Mouse (Mus musculus) stomach, embryonic 15.5 days (tissue): ENCODE results near the gene Gm8909. TPM values are rescaled to one million over a fixed set of nuclear protein-coding genes. Genes with fewer than 3 reads are reported as not detected.

Experiments used
- ATAC-seq: fragments of 200-750 bp; cut with Nextera tagmentation; 2 replicates; pipeline ENCODE4 v1.8.0; 2017; ENCODE audit warnings: low read depth, moderate number of reproducible peaks, moderate TSS enrichment; ENCODE audit not compliant: insufficient read depth, low FRiP score
- H3K27ac ChIP-seq: fragments of 300-500 bp; sonication (generic); 2 replicates; pipeline ENCODE4 v1.5.1; 2015; ENCODE audit warnings: mild to moderate bottlenecking, inconsistent platforms
- H3K27me3 ChIP-seq: fragments of 300-500 bp; sonication (generic); replicated peaks from 2 replicates; pipeline ENCODE4 v1.6.1; 2015; ENCODE audit warnings: inconsistent platforms
- H3K36me3 ChIP-seq: fragments of 300-500 bp; sonication (generic); 2 replicates; pipeline ENCODE4 v1.6.1; 2015; ENCODE audit warnings: inconsistent platforms
- H3K4me1 ChIP-seq: fragments of 300-500 bp; sonication (generic); 2 replicates; pipeline ENCODE4 v1.6.1; 2015; ENCODE audit warnings: inconsistent platforms
- H3K4me2 ChIP-seq: fragments of 300-500 bp; sonication (generic); 2 replicates; pipeline ENCODE4 v1.6.1; 2015; ENCODE audit warnings: mild to moderate bottlenecking, inconsistent platforms
- H3K4me3 ChIP-seq: fragments of 300-500 bp; sonication (generic); replicated peaks from 2 replicates; pipeline ENCODE4 v1.5.1; 2015; ENCODE audit warnings: inconsistent platforms
- H3K9ac ChIP-seq: fragments of 300-500 bp; sonication (generic); 2 replicates; pipeline ENCODE4 v1.6.1; 2015; ENCODE audit warnings: inconsistent platforms
- H3K9me3 ChIP-seq: fragments of 300-500 bp; sonication (generic); 2 replicates; pipeline ENCODE4 v1.6.1; 2016; ENCODE audit warnings: inconsistent platforms
- WGBS: fragments of 180-500 bp; shearing (Covaris S2); methylation state at CpG from one replicate; pipeline ENCODE4 v1.1.7; 2015; 5-methylcytosine and 5-hydroxymethylcytosine counted together
- polyA plus RNA-seq: library from polyadenylated mRNA; unstranded; fragments of >200 nt; fragmentation: Nextera tagmentation; extraction: Ambion mirVana; gene quantifications from 2 replicates; pipeline ENCODE4 v1.2.1, GENCODE M21; 2015

Gm8909 gene
- 0.79 and 0.94 TPM in 2 replicates for polyA plus RNA-seq

- Histone ChIP-seq H3K27ac (no peak within 1 kb of the TSS), H3K36me3 (no peaks in the 10 kb centered on the region), H3K4me3 (peak within 1 kb of the TSS; percentile 37), H3K9me3 (no peaks in the 10 kb centered on the region), H3K4me1 (no peaks in the 10 kb centered on the region), H3K27me3 (peaks cover 47% of the 10 kb centered on the region), H3K9ac (no peak within 1 kb of the TSS), H3K4me2 (peak within 1 kb of the TSS; percentile 56)
- no peak for ATAC-seq
- 2% methylated on average over 60 of the region's 63 CpGs for WGBS
Measured at GRCm38 (mm10) chr17:36168039-36168652, at the start of gene Gm8909. Gene Gm8909, minus strand, starts transcription at chr17:36168537.

DNA sequence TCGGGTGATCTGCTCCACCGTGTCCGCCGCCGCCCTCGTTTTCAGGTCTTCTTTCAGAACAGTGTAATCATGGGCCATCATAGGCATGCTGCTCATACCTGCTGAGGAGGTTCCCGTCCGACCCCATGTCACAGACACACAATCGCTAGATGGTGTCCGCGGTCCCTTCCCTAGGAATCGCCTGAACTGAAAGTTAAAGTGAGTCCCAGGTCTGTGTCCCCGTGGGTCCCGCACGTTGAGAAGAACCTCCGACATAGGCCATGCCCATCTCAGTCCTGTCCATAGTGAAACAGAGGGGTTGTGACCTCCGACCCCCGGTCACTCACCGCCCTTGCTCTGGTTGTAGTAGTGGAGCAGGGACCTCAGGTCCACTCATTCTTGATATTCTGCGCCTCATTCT lies 47.2 kb upstream of the Gm8909 start:
- Histone ChIP-seq H3K9me3 (no peaks in the 10 kb centered on the region), H3K9ac (no peak overlapping the region), H3K4me1 (no peaks in the 10 kb centered on the region), H3K4me2 (peak overlapping the region; percentile 21; the same call in 1 of the 2 replicates), H3K27me3 (peaks cover 48% of the 10 kb centered on the region), H3K4me3 (no peak overlapping the region), H3K27ac (no peak overlapping the region), H3K36me3 (no peaks in the 10 kb centered on the region)
- ATAC-seq, result no peak
- WGBS, result 4% methylated on average over 20 of the region's 20 CpGs

GRCm38 (mm10) chr17:36206846-36207245 lies 38.5 kb upstream of the Gm8909 start:
- no peaks in the 10 kb centered on the region for H3K9me3 ChIP-seq
- H3K9ac ChIP-seq, result no peak overlapping the region
- ATAC-seq, result no peak
- H3K4me3 ChIP-seq, result no peak overlapping the region
- H3K27me3 ChIP-seq, result peaks cover 28% of the 10 kb centered on the region
- H3K27ac ChIP-seq, result no peak overlapping the region
- H3K4me1 ChIP-seq, result peaks cover 5% of the 10 kb centered on the region
- no peak overlapping the region for H3K4me2 ChIP-seq
- no peaks in the 10 kb centered on the region for H3K36me3 ChIP-seq

DNA sequence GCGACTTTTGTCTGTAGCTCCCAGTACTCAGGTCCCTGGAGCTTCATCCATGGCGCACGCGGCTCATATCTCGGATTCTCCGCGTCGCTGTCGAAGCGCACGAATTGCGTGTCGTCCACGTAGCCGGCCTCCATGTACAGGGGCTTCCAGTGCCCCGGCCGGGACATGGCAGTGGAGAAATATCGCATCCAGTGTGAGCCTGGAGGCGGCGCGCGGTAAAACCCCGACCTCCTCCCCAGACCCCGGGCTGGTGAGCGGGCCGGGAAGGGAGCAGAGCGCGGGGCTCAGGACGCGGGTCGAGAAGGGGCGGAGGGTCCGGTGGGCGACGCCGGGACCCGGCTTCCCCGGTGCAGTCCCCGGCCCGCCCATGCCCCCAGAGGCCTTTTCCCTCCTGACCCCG lies 37.5 kb upstream of the Gm8909 start:
- 1% methylated on average over 39 of the region's 41 CpGs for WGBS
- Histone ChIP-seq H3K4me3 (peak overlapping the region; percentile 41), H3K27ac (no peak overlapping the region), H3K36me3 (no peaks in the 10 kb centered on the region), H3K27me3 (peaks cover 25% of the 10 kb centered on the region), H3K4me1 (peaks cover 5% of the 10 kb centered on the region), H3K9me3 (no peaks in the 10 kb centered on the region), H3K4me2 (peak overlapping the region; percentile 75), H3K9ac (no peak overlapping the region)
- ATAC-seq, result no peak

GRCm38 (mm10) chr17:36205456-36205855 lies 37.1 kb upstream of the Gm8909 start:
- 2% methylated on average over 15 of the region's 15 CpGs for WGBS
- Histone ChIP-seq H3K4me2 (peak overlapping the region; percentile 75), H3K9ac (no peak overlapping the region), H3K4me1 (peaks cover 5% of the 10 kb centered on the region), H3K9me3 (no peaks in the 10 kb centered on the region), H3K27ac (no peak overlapping the region), H3K36me3 (no peaks in the 10 kb centered on the region), H3K4me3 (peak overlapping the region; percentile 41), H3K27me3 (peaks cover 24% of the 10 kb centered on the region)
- ATAC-seq, result peak; percentile 43; the same call in 1 of the 2 replicates

DNA sequence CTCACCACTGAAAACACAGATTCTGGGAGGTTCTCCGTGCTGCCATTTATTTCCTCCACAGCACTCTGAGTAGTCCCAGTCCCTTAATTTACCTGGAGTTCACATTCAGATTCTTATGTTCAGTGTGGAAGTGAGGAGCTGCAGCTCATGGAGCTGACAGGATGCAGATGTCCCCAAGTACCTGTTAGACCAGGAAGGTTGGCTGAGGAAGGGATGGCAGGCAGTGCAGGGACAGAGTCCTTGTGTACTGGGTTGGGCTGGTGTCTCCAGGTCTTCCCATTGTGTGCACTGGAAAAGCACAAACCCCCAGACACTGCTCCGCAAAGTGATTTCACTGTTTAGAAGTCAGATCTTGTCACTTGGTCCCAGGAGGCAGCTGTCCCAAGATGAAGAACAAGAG lies 33.5 kb upstream of the Gm8909 start:
- Histone ChIP-seq H3K27me3 (peaks cover 22% of the 10 kb centered on the region), H3K27ac (no peak overlapping the region), H3K4me1 (peaks cover 5% of the 10 kb centered on the region), H3K9ac (no peak overlapping the region), H3K36me3 (no peaks in the 10 kb centered on the region), H3K4me3 (no peak overlapping the region), H3K4me2 (no peak overlapping the region), H3K9me3 (no peaks in the 10 kb centered on the region)
- WGBS, result 81% methylated on average over 2 of the region's 2 CpGs
- no peak for ATAC-seq

GRCm38 (mm10) chr17:36198317-36198716 lies 30.0 kb upstream of the Gm8909 start:
- ATAC-seq, result no peak

GRCm38 (mm10) chr17:36194471-36194870 lies 26.1 kb upstream of the Gm8909 start:
- H3K9ac ChIP-seq, result no peak overlapping the region
- H3K4me3 ChIP-seq, result no peak overlapping the region
- H3K4me1 ChIP-seq, result no peaks in the 10 kb centered on the region
- no peak overlapping the region for H3K27ac ChIP-seq
- no peaks in the 10 kb centered on the region for H3K36me3 ChIP-seq
- H3K4me2 ChIP-seq, result no peak overlapping the region
- no peak for ATAC-seq
- H3K27me3 ChIP-seq, result 0 out of 2 replicates have a peak, but pooled peaks cover 4% of the 10 kb centered on the region
- H3K9me3 ChIP-seq, result no peaks in the 10 kb centered on the region
- 60% methylated on average over 6 of the region's 6 CpGs for WGBS

More at GRCm38 (mm10) chr17:36198317-36198716, 30.0 kb upstream of the Gm8909 start:
- H3K4me1 ChIP-seq, result no peaks in the 10 kb centered on the region
- WGBS, result 16% methylated on average over 5 of the region's 5 CpGs
- no peaks in the 10 kb centered on the region for H3K36me3 ChIP-seq
- no peak overlapping the region for H3K4me3 ChIP-seq
- H3K27me3 ChIP-seq, result peaks cover 5% of the 10 kb centered on the region; the same call in 1 of the 2 replicates
- H3K4me2 ChIP-seq, result no peak overlapping the region
- no peak overlapping the region for H3K27ac ChIP-seq
- H3K9me3 ChIP-seq, result no peaks in the 10 kb centered on the region
- no peak overlapping the region for H3K9ac ChIP-seq

DNA sequence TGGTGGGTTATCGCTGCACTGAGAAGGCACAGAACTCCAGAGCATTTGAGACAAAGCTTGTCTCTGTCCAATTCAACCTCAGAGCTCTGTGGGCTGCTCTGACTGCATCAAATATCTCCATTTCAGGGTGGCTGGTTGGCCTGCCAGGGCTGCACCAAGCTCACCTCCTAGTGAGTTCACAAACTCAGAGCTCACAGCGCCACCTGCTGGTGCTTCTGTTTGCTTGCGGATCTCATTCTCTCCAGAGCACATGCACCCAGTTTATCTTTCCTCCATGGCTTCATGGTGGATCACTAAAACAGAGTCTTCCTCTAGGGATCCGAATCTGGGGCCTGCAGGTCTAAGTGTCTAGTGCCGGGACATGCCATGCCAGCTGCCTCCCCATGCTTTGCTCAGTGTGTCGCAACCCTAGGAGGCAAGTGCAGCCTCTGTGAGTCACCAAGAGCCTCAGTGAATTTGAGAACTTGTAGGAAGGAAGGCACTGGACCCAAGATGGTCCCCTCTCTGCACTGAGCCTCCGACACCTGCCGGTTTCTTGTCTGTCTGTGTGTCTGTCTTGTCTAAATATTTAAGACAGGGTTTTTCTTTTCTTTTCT lies 25.3 kb upstream of the Gm8909 start:
- ATAC-seq, result no peak
- 33% methylated on average over 8 of the region's 8 CpGs for WGBS

DNA sequence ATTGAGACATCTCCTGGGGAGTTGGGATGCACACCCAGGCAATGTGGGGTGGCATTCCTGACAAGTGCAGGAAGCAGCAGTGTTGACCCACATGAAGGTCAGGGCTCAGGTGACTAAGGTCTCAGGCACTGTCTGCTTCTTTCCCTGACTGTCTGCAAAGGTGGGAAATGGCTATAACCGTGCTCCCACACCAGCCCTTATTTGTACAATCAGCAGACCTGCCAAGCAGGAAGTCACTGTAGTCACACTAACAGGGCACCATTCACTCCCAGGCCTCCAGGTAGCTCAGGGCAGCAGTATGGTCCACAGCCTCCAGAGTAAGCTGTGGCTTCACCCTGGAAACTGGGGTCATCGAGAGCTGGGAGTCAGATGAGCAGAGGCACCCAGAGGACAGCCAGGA lies 24.0 kb upstream of the Gm8909 start:
- H3K4me1 ChIP-seq, result no peaks in the 10 kb centered on the region
- H3K27me3 ChIP-seq, result 0 out of 2 replicates have a peak, but pooled peaks cover 9% of the 10 kb centered on the region
- no peak overlapping the region for H3K4me2 ChIP-seq
- H3K4me3 ChIP-seq, result no peak overlapping the region
- 49% methylated on average over 2 of the region's 2 CpGs for WGBS
- H3K36me3 ChIP-seq, result no peaks in the 10 kb centered on the region
- no peak for ATAC-seq
- H3K9ac ChIP-seq, result no peak overlapping the region
- H3K27ac ChIP-seq, result no peak overlapping the region
- H3K9me3 ChIP-seq, result no peaks in the 10 kb centered on the region

More for the DNA sequence above, 25.3 kb upstream of the Gm8909 start:
- Histone ChIP-seq H3K4me3 (no peak overlapping the region), H3K27ac (no peak overlapping the region), H3K27me3 (0 out of 2 replicates have a peak, but pooled peaks cover 9% of the 10 kb centered on the region), H3K4me1 (no peaks in the 10 kb centered on the region), H3K9me3 (no peaks in the 10 kb centered on the region), H3K9ac (no peak overlapping the region), H3K4me2 (no peak overlapping the region), H3K36me3 (no peaks in the 10 kb centered on the region)

DNA sequence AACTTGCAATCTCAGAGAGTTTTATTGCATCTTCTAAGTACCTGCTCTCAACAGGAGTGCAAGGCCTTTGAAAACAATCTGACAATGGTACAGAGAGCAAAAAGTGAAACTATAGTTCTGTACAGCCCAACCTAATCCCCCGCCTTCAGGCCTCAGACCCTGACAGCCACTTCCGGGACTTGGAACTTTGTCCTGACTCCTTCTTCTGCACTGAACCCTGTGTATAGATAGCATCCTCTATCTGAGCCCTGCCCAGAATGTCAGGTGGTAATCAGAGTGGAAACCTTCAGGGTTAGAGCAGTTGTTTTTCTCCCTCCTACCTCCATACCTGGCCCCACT lies 21.8 kb upstream of the Gm8909 start, which contains the start of gene H2-T3:
TSS of gene H2-T3 (minus strand) at position 119 of the 339 bp plus-strand sequence.
- Histone ChIP-seq H3K9me3 (no peaks in the 10 kb centered on the region), H3K27ac (no peak within 1 kb of the TSS), H3K4me2 (no peak within 1 kb of the TSS), H3K4me1 (no peaks in the 10 kb centered on the region), H3K4me3 (no peak within 1 kb of the TSS), H3K27me3 (0 out of 2 replicates have a peak, but pooled peaks cover 9% of the 10 kb centered on the region), H3K36me3 (no peaks in the 10 kb centered on the region), H3K9ac (no peak within 1 kb of the TSS)
- peak; percentile 31; the same call in 1 of the 2 replicates for ATAC-seq
- WGBS, result 71% methylated on average over 2 of the region's 2 CpGs

DNA sequence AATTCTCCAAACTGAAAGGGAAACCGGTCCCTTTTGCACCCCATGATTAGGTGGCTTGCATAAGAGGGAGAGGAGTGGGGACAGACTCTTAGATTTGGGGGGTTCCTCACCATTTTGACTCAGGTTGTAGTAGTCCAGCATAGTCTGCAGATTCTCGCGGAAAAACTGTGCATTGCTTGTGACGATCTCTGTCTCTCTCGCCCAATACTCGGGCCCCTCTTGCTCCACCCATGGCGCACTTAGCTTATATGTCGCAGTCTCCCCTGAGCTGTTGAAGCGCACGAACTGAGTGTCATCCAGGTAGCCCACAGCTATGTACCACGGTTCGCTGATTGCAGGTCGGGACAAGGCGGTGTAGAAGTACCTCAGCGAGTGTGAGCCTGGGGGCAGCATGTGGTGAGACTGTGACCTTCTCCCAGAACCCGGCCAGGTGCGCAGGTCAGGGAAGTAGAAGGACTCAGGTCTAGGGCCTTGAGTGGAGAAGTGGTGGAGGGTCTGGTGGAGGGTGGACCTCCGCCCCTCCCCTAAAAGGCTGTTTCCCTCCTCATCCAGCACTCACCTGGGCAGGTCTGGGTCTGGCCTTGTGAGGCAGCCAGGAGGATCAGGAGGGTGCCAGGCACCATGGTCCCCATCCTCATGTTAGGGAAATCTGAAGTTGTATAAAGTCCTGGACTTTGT lies 21.3 kb upstream of the Gm8909 start:
- H3K4me3 ChIP-seq, result no peak overlapping the region
- H3K27ac ChIP-seq, result no peak overlapping the region
- H3K36me3 ChIP-seq, result no peaks in the 10 kb centered on the region
- H3K4me2 ChIP-seq, result no peak overlapping the region
- WGBS, result 34% methylated on average over 18 of the region's 18 CpGs
- 0 out of 2 replicates have a peak, but pooled peaks cover 13% of the 10 kb centered on the region for H3K27me3 ChIP-seq
- no peaks in the 10 kb centered on the region for H3K9me3 ChIP-seq
- H3K9ac ChIP-seq, result no peak overlapping the region
- H3K4me1 ChIP-seq, result no peaks in the 10 kb centered on the region
- ATAC-seq, result peak; percentile 59; the same call in 1 of the 2 replicates
